Mouse (Mus musculus): Measurements from ENCODE around the gene Insl3. TPM values are rescaled to one million over a fixed set of nuclear protein-coding genes. Genes with fewer than 3 reads are reported as not detected.
"Not testable (repeated sequence)": the region's sequence is repeated elsewhere in the genome, so short reads cannot be mapped to it uniquely, and the experiment has no call there.

Insl3 gene
- polyA plus RNA-seq, 1 experiment from 2014 or later: 1.1 TPM

GRCm38 (mm10) chr8:71700493-71701269 is 11.7 kb downstream of the Insl3 start:
- peak overlapping the region; percentile 48 for H3K9ac ChIP-seq (ENCODE audit: low read length)

DNA sequence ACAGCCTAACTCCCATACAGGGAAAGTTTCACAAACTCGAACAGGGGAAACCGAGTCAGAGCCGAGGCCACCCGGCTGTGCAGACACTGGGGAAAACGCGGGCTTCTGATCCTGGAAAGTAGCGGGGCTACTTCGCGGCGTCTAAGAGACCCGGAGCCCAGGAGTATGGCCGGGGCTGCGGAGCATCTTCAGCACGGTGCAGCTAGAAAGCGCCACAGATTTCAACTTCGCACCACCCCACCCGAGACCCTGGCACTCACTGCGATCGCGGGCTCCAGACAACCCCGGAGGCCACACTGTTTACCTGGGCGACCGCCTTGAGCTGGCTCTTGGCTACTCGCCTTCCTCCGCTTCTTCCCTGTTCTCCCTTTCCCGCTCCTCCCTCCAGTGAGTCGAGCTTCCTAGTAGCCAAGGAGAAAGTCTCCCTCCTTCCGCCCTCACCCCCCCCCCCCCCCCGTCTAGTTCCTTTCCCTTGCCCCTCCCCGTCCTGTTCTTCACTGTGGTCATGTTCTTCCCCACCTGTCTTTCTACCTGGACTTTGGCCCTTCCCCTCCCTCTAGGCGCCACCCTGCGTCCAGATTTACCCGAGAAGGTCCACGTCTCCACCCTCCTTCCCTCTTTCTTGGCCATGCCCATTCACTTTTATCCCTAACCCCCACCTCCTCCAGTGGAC is 12.5 kb downstream of the Insl3 start, which contains the start of gene B3gnt3:
TSS of gene B3gnt3 (minus strand) at position 376 of the 673 bp plus-strand sequence.
- H3K9ac ChIP-seq (ENCODE audit: low read length): peak within 1 kb of the TSS; percentile 48
- H3K4me1 ChIP-seq (ENCODE audit: control insufficient read depth, insufficient read depth, low read length): peaks cover 15% of the 10 kb centered on the region
- whole genome bisulfite sequencing: 15% methylated on average over 31 of the region's 34 CpGs
- ATAC-seq (ENCODE audit: insufficient read depth, low FRiP score): peak; percentile 59; the same call in 1 of the 2 replicates
- peak within 1 kb of the TSS; percentile 53 for H3K4me2 ChIP-seq (ENCODE audit: low read depth, low read length)
- peak within 1 kb of the TSS; percentile 77 for H3K27ac ChIP-seq (ENCODE audit: low read length)
- H3K27me3 ChIP-seq (ENCODE audit: control insufficient read depth, insufficient read depth, low read length): peaks cover 21% of the 10 kb centered on the region
- peak within 1 kb of the TSS; percentile 46 for H3K4me3 ChIP-seq (replicated peaks; ENCODE audit: low read length)
- no peaks in the 10 kb centered on the region for H3K36me3 ChIP-seq (ENCODE audit: control insufficient read depth, insufficient read depth, low read length)
- no peaks in the 10 kb centered on the region for H3K9me3 ChIP-seq (replicated peaks; ENCODE audit: control insufficient read depth, low read length)

More at GRCm38 (mm10) chr8:71700493-71701269, 11.7 kb downstream of the Insl3 start:
- Histone ChIP-seq H3K4me1 (ENCODE audit: control insufficient read depth, insufficient read depth, low read length) (peaks cover 15% of the 10 kb centered on the region), H3K27ac (ENCODE audit: low read length) (0 out of 2 replicates have a peak overlapping the region, but pooled peaks have one; percentile 26), H3K4me2 (ENCODE audit: low read depth, low read length) (peak overlapping the region; percentile 53), H3K4me3 (replicated peaks; ENCODE audit: low read length) (peak overlapping the region; percentile 46), H3K27me3 (ENCODE audit: control insufficient read depth, insufficient read depth, low read length) (peaks cover 21% of the 10 kb centered on the region), H3K36me3 (ENCODE audit: control insufficient read depth, insufficient read depth, low read length) (no peaks in the 10 kb centered on the region), H3K9me3 (replicated peaks; ENCODE audit: control insufficient read depth, low read length) (no peaks in the 10 kb centered on the region)
- 6% methylated on average over 29 of the region's 29 CpGs for WGBS
- ATAC-seq (ENCODE audit: insufficient read depth, low FRiP score): peak; percentile 22; the same call in 1 of the 2 replicates

DNA sequence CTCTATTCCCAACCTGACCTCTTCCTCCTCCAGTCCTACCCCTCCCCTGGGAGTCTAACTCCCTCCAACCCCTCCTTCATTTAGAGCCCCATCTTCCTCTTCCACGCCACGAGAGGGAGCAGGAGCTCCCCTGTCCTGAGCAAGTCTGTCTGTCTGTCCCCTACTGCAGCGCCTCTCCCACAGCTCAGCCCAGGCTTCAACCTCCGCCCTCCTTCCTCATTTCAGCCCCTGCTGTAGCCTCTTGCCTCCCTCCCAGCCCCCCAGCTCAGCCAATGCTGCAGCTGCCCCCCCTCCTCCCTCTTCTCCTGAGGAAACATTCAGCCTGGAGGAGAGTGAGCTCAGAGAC is 13.0 kb downstream of the Insl3 start:
- Histone ChIP-seq H3K36me3 (ENCODE audit: control insufficient read depth, insufficient read depth, low read length) (no peaks in the 10 kb centered on the region), H3K4me2 (ENCODE audit: low read depth, low read length) (peak overlapping the region; percentile 53; the same call in 1 of the 2 replicates), H3K27me3 (ENCODE audit: control insufficient read depth, insufficient read depth, low read length) (peaks cover 19% of the 10 kb centered on the region), H3K4me3 (replicated peaks; ENCODE audit: low read length) (no peak overlapping the region), H3K9me3 (replicated peaks; ENCODE audit: control insufficient read depth, low read length) (no peaks in the 10 kb centered on the region), H3K9ac (ENCODE audit: low read length) (no peak overlapping the region; the same call in 1 of the 2 replicates), H3K27ac (ENCODE audit: low read length) (peak overlapping the region; percentile 77), H3K4me1 (ENCODE audit: control insufficient read depth, insufficient read depth, low read length) (peaks cover 15% of the 10 kb centered on the region)
- WGBS: 28% methylated on average over 4 of the region's 4 CpGs
- peak; percentile 31; the same call in 1 of the 2 replicates for ATAC-seq (ENCODE audit: insufficient read depth, low FRiP score)

DNA sequence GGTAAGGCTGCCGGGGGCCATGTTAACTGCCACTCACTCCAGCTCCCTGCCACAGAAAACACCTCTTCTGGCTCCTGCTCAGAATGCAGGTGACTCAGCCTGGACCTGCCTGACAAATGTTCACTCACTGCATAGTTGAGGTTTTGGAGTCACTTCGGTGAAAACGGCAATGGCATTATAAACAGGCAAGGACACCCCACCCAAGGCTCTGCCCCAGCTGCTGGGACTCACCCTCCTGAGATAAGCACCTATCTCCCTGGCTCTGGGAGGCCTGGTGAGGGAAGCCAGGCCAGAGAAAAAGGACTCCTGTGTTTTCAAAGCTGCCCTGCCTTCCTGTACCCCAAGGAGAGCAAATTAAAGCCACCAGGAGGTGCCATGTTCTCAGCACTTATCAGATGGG is 13.9 kb downstream of the Insl3 start:
- Histone ChIP-seq H3K27me3 (ENCODE audit: control insufficient read depth, insufficient read depth, low read length) (peaks cover 18% of the 10 kb centered on the region), H3K4me3 (replicated peaks; ENCODE audit: low read length) (no peak overlapping the region), H3K9me3 (replicated peaks; ENCODE audit: control insufficient read depth, low read length) (no peaks in the 10 kb centered on the region), H3K4me2 (ENCODE audit: low read depth, low read length) (0 out of 2 replicates have a peak overlapping the region, but pooled peaks have one; percentile 3), H3K36me3 (ENCODE audit: control insufficient read depth, insufficient read depth, low read length) (no peaks in the 10 kb centered on the region), H3K27ac (ENCODE audit: low read length) (peak overlapping the region; percentile 77), H3K4me1 (ENCODE audit: control insufficient read depth, insufficient read depth, low read length) (peaks cover 15% of the 10 kb centered on the region), H3K9ac (ENCODE audit: low read length) (peak overlapping the region; percentile 9; the same call in 1 of the 2 replicates)
- ATAC-seq (ENCODE audit: insufficient read depth, low FRiP score): peak; percentile 66; the same call in 1 of the 2 replicates
- WGBS: 63% methylated on average over 3 of the region's 3 CpGs

GRCm38 (mm10) chr8:71703400-71703799 is 14.4 kb downstream of the Insl3 start:
- not testable (repeated sequence) for H3K9me3 ChIP-seq (replicated peaks; ENCODE audit: control insufficient read depth, low read length); H3K4me3 ChIP-seq (replicated peaks; ENCODE audit: low read length); ATAC-seq (ENCODE audit: insufficient read depth, low FRiP score); H3K4me2 ChIP-seq (ENCODE audit: low read depth, low read length); H3K9ac ChIP-seq (ENCODE audit: low read length); H3K36me3 ChIP-seq (ENCODE audit: control insufficient read depth, insufficient read depth, low read length)
- Histone ChIP-seq H3K27ac (ENCODE audit: low read length) (peak overlapping the region; percentile 77; the same call in 1 of the 2 replicates), H3K27me3 (ENCODE audit: control insufficient read depth, insufficient read depth, low read length) (peaks cover 18% of the 10 kb centered on the region), H3K4me1 (ENCODE audit: control insufficient read depth, insufficient read depth, low read length) (peaks cover 15% of the 10 kb centered on the region)

GRCm38 (mm10) chr8:71707874-71708273 is 18.9 kb downstream of the Insl3 start:
- no peak overlapping the region for H3K4me2 ChIP-seq (ENCODE audit: low read depth, low read length)
- no peak for ATAC-seq (ENCODE audit: insufficient read depth, low FRiP score)
- peaks cover 4% of the 10 kb centered on the region for H3K27me3 ChIP-seq (ENCODE audit: control insufficient read depth, insufficient read depth, low read length)
- H3K27ac ChIP-seq (ENCODE audit: low read length): no peak overlapping the region
- no peak overlapping the region for H3K4me3 ChIP-seq (replicated peaks; ENCODE audit: low read length)
- H3K36me3 ChIP-seq (ENCODE audit: control insufficient read depth, insufficient read depth, low read length): no peaks in the 10 kb centered on the region
- 41% methylated on average over 8 of the region's 8 CpGs for whole genome bisulfite sequencing
- H3K9me3 ChIP-seq (replicated peaks; ENCODE audit: control insufficient read depth, low read length): no peaks in the 10 kb centered on the region
- H3K4me1 ChIP-seq (ENCODE audit: control insufficient read depth, insufficient read depth, low read length): 0 out of 2 replicates have a peak, but pooled peaks cover 2% of the 10 kb centered on the region
- H3K9ac ChIP-seq (ENCODE audit: low read length): no peak overlapping the region

DNA sequence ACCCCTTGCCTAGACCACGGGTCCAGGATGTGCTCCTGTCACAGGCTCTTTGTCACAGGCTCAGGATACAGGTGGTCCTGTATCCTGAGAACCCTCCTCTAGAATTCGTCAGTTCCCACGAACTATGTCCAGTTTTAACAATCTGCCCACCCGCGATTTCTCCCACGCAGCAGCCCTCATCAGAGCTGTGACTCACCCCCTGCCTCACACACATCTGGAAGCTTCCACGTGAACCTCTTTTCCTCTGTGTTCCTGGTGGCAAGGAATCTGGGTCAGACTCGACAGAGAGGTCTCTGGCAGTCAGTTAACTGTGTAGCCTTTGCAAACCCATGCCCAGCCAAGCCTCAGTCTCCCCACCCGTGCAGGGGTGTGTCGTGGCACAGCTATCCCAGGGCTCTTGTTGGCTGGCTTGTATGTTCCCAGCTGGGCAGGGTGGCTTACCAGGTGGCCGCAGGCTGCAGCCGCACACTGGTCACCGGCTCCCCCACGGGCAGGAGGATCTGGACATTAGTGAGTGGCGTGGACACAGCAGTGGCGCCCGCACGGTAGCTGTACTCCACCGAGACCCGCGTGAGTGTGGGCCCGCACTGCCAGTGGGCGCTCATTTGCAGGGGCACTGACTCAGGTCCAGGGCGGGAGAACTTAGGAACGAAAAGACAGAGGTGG is 20.3 kb downstream of the Insl3 start:
- no peaks in the 10 kb centered on the region for H3K36me3 ChIP-seq (ENCODE audit: control insufficient read depth, insufficient read depth, low read length)
- no peak overlapping the region for H3K27ac ChIP-seq (ENCODE audit: low read length)
- H3K9ac ChIP-seq (ENCODE audit: low read length): 0 out of 2 replicates have a peak overlapping the region, but pooled peaks have one; percentile 14
- H3K9me3 ChIP-seq (replicated peaks; ENCODE audit: control insufficient read depth, low read length): no peaks in the 10 kb centered on the region
- peak overlapping the region; percentile 44 for H3K4me2 ChIP-seq (ENCODE audit: low read depth, low read length)
- peak overlapping the region; percentile 15; the same call in 1 of the 2 replicates for H3K4me3 ChIP-seq (replicated peaks; ENCODE audit: low read length)
- 39% methylated on average over 25 of the region's 25 CpGs for WGBS
- H3K27me3 ChIP-seq (ENCODE audit: control insufficient read depth, insufficient read depth, low read length): peaks cover 4% of the 10 kb centered on the region
- peak; percentile 3; the same call in 1 of the 2 replicates for ATAC-seq (ENCODE audit: insufficient read depth, low FRiP score)
- H3K4me1 ChIP-seq (ENCODE audit: control insufficient read depth, insufficient read depth, low read length): 0 out of 2 replicates have a peak, but pooled peaks cover 2% of the 10 kb centered on the region

DNA sequence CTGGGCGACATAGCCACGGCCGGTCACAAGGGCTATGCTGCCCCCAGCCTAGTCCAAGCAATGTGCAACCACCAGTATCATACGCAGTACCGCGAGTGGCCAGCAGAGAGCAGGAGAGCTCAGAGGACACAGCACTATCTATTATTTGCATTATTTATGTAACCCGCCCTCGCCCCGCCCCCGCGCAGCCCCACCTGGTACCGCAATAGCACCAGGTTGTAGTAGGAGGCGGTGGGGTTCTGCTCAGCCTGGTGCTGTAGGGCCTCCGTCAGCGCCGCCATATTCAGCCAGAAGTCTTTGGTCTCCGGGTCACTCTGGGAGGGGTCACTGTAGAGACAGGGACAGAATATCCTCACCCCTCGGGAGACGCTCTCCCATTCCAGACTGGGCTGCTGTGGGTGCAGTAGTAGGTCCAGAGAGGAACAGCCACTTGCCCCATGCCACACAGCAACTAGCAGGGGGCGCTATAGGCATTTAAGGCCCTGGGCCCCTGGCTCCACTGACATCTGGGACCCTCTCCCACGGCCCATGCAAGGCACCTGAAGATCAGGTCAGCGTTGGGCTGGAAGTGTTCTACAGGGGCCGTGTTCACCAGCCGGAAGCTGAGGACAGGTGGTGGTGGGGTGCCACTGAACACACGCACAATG is 20.9 kb downstream of the Insl3 start:
- 22% methylated on average over 25 of the region's 25 CpGs for WGBS

More for the DNA sequence above, 20.9 kb downstream of the Insl3 start:
- Histone ChIP-seq H3K9me3 (replicated peaks; ENCODE audit: control insufficient read depth, low read length) (no peaks in the 10 kb centered on the region), H3K4me3 (replicated peaks; ENCODE audit: low read length) (peak overlapping the region; percentile 15; the same call in 1 of the 2 replicates), H3K4me2 (ENCODE audit: low read depth, low read length) (peak overlapping the region; percentile 44), H3K4me1 (ENCODE audit: control insufficient read depth, insufficient read depth, low read length) (0 out of 2 replicates have a peak, but pooled peaks cover 2% of the 10 kb centered on the region), H3K27me3 (ENCODE audit: control insufficient read depth, insufficient read depth, low read length) (peaks cover 4% of the 10 kb centered on the region), H3K36me3 (ENCODE audit: control insufficient read depth, insufficient read depth, low read length) (no peaks in the 10 kb centered on the region), H3K9ac (ENCODE audit: low read length) (0 out of 2 replicates have a peak overlapping the region, but pooled peaks have one; percentile 14), H3K27ac (ENCODE audit: low read length) (no peak overlapping the region)
- peak; percentile 71 for ATAC-seq (ENCODE audit: insufficient read depth, low FRiP score)
